Mouse (Mus musculus): Measurements from ENCODE around the gene Sp9.

The Sp9 gene

DNA sequence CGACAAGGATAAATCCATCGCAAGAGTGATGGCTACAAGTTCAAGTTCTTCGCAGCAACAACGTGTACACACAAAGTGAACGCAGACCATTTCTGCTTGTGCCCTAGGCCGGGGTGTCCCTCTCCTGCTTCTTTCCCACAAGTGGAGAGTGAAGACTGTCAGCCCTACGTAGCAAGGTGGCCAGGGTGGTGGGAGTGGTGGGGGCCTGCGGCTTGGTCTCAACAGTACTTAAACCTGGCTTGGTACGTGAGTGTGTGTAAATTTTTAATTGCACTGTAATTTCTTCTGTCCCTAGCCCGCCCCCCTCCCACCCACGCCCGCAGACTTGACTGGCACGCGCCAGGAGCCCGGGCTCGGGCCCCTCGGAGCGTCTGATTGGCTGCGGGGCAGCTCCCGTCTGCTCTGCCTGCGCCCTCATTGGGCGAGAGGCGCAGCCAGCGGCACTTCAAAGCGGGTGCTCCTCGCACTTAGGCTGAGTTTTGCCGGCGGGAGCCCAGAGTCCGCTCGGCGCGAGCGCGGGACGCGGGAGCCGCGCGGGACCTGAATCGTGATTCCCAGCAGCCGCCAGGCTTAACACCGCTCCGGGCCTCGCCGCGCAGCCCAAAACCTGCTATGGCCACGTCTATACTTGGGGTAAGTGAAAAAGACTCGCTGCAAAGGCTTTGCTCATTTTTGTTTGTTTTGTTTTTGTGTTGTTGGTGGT is at the start of gene Sp9:
Sp9 (plus strand) TSS at position 467 of the 703 bp plus-strand sequence.
- peak; percentile 62 for DNase-seq (ENCODE audit: low spot score)

DNA sequence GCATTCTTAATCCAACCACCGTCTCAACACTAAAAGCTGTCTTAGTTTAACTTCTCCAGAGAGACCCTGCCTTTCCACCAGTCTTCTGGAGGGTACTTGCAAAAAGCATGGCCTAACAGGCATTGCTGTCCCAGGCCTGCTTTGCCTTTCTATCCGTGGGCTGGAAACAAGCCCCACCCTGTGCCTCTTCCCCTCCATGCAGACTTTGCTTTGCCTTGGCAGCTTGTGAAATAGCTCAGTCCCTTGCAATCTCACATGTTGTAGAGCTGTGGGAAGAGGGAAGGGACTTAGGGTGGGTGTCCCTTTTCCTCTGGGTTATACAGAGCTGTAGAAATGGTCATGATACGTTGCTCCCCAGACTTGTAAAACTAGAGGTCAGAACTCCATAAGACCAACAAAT is 40.6 kb upstream of the Sp9 start:
- DNase-seq (ENCODE audit: low spot score), result no peak

DNA sequence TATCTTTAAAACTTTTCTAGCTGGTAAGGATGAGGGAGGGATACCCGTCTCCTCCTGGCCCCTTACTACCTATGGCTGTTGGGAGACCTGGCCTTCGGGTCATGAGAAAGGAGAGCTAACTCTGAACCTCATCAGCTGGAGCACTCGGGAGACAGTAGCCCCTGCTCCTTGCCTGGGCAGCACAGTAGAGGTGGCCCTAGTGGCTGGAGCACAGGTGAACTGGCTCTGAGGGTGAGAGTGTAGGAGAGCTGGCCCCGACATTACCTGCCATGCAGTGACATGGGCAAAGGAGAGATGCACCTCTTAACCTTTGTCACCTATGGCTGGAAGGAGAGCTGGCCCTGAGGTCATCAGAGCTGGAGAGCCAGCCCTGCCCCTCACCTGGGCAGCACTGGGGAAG is 30.4 kb upstream of the Sp9 start:
- DNase-seq (ENCODE audit: low spot score), result no peak

DNA sequence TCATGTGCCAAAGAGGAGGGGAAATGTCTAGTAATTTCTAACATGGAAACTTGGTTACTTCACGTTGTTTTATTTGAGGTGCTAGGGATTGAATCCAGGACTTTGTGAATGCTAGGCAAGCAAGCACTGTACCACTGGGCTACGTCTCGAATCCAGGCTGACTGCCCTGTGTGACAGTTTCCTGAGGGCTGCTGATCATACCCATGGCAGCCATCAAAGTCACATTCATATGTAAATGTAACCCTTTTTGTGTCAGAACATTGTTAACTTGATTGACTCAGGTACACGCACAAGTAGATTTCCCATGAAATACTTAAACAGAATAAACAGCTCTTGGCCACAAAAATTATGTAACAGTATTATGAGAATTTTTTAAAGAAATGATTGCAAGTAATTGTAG is 23.0 kb upstream of the Sp9 start:
- DNase-seq (ENCODE audit: low spot score), result no peak

DNA sequence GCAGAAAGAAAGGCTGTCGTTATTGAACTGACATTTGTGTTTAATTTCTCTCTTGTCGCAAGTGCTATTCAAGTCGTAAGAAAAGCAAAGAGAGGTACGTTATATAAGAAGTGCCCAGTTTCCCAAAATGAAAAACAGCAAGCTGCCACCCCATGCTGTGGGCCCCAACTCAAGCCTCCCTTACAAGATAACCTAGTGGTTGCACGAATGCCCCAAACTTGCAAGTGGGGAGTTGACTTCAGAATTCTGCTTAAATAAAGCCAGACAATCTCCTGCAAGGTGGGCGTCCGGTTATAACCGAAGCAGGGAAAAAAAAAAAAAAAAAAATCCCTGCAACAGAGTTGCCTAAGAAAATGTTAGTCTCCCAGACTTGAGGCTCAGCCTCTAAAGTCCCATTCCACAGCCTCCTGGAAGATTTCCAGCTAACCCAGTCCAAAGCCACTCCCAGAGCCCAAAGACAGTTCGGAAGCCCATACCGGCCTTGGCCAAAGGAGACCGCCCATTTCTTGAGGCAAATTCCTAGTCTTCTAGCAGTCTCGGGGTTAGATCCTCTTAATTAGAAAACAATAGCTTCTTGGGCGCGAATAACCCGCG is 8.5 kb upstream of the Sp9 start:
- DNase-seq (ENCODE audit: low spot score), result no peak

DNA sequence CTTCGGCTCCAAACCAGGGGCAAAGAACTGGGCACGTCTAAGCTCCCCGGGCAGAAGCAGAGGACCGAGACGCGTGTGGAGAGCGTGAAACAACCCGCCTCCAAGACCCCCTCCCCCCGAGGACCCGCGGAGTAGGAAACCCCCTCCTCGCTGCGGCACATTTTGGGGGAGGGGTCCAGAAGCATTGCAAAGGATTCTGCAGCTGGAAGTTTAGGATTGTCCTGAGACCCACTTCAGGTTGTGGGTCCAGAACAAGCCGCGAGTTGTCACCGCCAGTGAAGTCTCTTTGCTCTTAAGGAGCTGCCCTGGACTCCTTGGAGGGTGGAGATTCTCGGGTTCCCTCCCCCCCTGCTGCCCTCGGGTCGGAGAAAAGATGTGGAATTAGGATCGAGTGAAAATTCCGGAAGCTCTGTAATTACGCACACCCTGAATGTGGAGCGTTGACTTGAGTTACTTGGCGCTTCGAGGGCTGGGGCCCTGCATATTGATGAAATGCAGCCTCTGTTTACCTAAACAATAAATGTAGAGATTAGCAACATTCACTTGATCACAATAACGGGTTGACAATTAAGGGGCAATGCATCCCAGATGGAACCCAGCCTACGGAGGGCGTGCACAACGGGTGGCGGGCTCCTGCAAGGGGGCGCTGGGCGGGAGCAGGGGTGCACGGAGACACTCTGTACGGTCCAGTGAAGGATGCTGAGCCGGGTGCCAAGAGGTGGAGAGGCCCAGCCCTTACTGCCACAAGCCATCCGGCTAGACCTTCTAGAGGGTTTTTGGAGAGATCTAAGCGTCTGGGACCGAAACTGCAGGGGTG is 7.7 kb upstream of the Sp9 start:
- DNase-seq (ENCODE audit: low spot score), result peak; percentile 47

DNA sequence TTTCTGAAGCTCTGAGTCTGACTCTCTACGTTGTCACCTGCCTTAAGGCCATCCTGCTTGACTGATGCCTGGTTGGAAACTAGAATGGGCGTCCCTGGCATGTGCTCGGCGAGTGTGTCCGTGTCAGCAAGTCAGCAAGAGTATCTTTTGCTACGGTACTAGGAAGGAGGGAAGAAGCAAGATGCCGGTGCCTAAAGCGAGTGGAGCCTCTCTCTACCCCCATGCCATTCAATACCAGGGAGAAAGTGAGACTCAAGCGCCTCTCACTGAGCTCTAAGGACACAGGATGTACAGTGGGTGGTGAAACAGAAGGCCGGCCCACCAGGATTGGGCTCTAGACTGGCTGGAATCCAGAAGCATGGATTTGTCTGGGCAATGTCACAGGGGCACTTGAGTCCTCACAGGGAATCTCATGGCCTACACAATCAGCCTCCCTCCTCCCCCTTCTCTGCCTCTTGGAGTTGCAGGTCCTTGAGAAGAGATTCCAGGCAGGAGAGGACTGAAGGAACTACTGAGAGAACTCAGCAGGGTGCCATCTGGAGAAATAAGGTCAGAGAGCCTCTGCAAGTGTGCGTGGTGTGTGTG is 7.0 kb upstream of the Sp9 start:
- DNase-seq (ENCODE audit: low spot score), result no peak

DNA sequence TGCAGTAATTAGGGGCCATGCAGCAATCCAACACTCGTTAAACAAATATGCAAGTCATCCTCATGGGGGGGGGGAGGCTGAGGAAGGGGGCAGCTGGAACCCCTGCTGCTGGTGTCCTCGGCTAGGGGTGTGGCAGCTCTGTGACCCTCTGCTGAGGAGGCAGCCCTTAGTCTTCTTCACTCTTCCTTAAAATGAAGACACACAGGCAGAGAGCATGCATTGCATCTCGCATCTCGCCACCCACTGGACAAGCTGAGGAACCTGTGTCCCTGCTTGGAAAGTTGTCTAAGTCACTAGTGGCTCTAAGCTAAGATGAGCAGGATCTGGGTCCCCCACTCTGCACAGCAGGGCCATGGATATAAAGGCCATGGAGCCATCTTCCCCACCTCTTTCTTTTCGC is 5.7 kb upstream of the Sp9 start:
- DNase-seq (ENCODE audit: low spot score), result no peak

DNA sequence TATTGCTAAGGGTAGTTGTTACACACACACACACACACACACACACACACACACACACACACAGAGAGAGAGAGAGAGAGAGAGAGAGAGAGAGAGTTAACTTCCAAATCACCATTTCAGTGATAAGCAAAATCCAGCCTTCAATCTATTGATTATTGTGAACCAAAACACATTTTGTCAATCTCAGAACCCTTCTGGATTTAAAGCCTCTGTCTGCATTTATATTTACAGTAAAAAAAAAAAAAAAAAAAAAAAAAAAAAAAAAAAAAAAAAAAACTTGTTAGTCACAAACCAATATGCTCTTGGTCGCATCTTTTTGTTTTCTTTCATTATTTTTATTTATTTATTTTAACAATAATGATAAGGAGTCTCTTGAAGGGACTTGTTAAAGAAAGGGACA is 5.1 kb upstream of the Sp9 start:
- DNase-seq (ENCODE audit: low spot score), result no peak

DNA sequence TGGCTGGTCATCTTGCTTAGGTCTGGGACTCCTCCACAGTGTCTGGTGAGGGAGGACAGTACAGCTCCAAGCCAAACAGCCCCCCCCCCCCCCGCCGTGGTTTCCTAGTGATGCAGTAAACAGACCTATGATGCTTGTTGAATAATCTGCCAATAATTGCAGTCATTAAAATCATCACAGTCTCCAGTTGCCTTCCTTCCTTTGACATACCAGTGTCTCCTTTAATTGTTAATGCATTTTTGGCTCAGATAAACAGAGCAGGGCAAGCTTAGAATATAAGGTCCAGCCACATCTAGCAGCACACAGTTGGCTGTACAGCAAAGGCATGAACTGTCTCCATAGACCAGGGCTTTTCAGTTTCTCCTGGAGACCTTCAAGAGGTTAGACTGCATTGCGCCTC is 4.5 kb upstream of the Sp9 start:
- DNase-seq (ENCODE audit: low spot score), result no peak

DNA sequence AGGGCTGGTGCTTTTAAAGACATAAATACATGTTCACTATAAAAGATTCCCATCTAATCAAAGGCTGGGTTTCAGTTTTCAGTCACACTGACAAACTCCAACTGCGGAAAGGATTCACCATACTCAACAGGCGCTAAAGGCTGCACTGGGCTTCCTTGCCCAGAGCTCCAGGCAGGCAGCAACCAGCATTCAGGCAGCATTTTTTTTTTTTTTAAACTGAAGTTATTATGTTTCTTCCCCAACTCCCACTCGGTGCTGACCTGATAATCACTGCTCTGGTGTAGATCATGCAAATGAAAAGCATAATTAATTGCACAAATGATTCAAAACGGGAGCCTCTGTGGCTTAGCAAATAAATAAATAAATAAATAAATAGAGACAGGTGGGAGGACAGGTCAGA is 3.9 kb upstream of the Sp9 start:
- no peak for DNase-seq (ENCODE audit: low spot score)

DNA sequence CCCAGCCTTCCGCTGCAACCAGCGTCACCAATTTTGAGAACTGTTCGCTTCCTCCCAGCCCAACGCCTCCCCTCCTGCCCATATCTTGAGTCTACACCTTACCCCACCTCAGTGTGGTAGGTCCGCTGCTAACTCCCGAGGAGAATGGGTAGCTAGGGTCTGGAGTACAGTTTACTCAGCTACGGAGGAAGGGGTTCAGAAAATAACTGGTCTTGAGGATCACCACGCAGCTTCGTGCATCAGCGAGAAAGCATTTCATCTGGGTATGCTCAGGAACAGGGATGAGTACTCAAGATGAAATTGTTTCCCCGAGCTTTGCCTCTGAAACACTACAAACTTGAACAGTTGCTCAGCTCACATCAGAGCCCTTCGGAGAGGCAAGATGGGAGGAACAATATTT is 3.4 kb upstream of the Sp9 start:
- no peak for DNase-seq (ENCODE audit: low spot score)

DNA sequence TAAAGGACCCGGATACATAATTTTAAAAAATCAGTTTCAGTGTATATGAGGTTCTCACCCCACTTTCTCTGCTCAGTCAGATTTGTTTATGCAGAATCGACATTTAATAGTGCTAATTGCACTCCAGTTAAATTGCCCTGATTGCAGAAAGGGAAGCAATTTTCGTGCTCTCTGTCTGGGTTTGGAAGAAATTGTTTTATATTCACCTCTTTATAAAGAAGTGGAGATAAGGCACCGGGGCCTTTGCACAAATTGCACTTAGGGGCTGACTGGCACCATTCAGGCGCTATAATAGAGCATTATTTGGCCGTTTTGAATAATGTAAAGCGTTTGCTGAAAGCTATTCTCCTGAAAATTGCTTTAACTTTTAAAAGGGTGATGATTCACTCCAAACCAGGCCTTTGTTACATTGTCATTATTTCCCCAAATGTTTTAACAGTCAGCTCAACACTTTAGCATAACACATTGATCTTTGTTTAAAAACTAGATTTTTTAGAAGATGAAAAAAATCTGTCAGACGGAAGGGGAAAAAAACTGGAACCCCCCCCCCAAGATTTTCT is 2.8 kb upstream of the Sp9 start:
- DNase-seq (ENCODE audit: low spot score), result no peak

DNA sequence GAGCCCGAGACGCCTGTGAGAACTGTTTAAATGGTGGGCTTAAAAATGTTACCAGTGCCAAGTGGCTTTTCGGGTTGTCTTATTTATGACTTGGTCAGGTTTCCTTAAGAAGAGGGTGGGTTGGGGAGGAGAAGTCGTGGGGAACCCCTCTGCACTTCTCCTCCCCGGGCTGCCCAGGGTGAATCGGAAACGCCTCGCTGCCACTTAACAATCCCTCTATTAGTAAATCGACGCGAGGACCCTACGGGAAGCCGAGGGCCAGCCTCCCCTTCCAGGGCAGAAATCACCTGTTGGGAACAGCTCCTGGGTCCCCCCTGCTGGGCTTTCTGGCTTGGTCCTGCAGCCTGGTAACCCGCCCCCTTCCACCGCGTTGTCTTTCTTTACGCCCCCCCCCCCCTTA is 2.1 kb upstream of the Sp9 start:
- DNase-seq (ENCODE audit: low spot score), result no peak

DNA sequence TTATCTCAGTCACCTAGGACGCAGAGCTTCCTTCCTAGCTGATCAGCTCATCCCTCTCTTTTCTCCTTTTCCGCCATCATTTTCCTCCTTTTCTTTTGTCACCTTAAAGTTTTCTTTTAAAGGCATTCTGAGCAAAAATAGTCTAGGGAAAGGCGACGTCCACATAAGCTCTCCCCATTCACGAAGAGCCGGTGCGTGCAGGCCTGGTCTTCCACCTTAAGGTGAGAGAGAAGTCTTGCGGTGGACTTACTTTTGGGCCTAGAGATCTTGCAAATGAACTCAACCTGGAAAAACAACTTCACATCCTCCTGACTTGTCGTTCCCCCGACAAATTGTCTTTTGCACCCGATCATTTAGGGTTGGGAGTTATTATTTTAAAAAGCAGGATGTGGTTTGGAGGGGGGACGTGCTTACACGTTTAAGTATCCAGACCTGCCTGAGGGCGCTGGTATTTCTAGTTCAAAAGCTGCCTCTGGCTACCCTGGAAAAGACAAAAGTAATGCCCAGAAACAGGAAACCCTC is 1.6 kb upstream of the Sp9 start:
- no peak for DNase-seq (ENCODE audit: low spot score)

DNA sequence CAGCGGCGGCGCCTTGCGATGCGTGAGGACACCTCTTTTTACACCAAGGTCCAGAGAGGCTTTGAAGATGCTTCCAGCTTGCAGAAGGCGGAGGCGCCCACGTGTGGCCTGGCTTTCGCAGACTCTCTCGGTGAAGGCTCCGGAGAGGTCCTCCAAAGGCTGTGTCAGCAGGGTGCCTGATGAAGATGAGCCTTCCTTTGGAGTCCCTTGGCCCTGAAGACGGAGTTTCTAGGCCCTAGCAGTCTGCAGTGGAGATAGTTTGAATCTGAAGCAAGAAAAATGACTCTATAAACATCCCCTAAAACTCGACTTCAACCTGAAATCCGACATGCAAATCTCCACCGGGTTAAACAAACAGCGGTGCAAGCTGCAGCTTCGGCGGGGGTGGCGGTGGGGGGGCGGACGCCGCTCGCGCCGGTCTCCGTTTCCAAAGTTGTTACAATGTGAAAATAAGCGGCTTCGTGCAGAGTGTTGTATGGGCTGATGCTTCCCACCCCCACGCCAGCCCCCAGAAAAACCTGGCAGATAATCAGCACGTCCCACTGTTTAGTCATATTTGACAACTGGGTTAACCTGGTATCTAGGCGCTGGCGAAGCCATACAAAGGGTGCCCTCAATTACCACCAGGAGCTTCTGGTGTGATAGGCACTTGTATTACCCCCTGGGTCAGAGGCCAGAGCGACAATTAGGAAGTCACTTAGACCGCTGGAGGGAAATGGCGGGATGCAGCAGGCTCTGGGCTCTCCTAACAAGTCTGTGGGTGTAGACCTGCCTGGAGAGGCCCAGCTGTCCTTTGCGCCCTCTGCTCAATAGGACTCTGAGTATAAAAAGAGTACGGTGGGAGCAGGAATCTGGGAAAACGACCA is 899 bp upstream of the Sp9 start:
- DNase-seq (ENCODE audit: low spot score), result peak; percentile 53

DNA sequence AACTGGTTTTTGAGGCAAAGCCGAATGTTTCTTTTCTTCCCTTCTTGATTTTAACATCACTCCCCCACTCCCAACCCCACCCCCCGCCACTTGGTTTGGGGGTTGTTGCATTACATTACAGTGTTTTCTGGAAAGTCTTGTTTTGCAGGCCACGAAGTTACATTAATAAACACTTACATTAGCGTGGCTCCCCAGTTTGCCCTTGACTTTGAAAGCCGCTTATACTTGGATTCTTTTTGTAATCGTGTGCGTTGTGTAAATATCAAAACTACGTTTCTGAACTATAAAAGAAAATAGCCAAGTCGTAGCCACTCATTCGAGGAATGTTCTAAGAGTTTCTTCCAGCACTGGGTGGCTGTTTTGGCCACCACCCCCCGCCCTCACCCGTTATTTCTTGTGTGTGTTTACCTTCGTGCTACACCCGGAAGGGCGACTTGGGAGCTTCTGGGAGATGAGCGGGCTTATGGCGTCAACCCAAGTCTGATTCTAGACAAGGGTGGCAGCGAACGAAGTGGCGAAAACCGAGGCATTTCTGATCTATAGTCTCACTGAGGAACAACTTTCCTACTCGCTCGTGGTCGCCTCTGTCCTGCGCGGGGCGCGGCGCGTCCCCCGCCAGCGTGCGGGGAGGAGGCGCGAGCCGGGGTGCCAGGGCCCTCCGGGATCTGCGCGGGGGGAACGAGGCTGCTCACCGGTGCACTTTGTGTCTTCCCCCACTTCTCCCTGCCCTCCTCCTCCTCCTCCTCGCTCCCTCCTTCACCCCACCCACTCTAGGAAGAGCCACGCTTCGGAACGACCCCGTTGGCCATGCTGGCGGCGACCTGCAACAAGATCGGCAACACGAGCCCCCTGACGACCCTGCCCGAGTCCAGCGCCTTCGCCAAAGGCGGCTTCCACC is 875 bp downstream of the Sp9 start:
- no peak for DNase-seq (ENCODE audit: low spot score)

DNA sequence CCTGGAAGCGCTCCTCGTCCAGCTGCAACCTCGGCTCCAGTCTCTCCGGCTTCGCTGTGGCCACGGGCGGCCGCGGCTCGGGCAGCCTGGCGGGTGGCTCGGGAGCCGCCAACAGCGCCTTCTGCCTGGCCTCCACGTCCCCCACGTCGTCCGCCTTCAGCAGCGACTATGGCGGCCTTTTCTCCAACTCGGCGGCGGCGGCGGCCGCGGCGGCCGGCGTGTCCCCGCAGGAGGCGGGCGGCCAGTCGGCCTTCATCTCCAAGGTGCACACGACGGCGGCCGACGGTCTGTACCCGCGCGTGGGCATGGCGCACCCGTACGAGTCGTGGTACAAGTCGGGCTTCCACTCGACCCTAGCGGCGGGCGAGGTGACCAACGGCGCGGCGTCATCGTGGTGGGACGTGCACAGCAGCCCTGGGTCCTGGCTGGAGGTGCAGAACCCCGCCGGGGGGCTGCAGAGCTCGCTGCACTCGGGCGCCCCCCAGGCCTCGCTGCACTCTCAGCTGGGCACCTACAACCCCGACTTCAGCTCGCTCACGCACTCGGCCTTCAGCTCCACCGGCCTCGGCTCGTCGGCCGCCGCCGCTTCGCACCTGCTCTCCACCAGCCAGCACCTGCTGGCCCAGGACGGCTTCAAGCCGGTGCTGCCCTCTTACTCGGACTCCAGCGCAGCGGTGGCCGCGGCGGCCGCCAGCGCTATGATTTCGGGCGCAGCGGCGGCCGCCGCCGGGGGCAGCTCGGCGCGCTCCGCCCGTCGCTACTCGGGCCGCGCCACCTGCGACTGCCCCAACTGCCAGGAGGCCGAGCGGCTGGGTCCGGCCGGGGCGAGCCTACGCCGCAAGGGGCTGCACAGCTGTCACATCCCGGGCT is 1.8 kb downstream of the Sp9 start:
- no peak for DNase-seq (ENCODE audit: low spot score)

Data from testis, postnatal 10 days (tissue).